ENCODE assay signal across 20 mouse cellular contexts in the genomic region with DNA sequence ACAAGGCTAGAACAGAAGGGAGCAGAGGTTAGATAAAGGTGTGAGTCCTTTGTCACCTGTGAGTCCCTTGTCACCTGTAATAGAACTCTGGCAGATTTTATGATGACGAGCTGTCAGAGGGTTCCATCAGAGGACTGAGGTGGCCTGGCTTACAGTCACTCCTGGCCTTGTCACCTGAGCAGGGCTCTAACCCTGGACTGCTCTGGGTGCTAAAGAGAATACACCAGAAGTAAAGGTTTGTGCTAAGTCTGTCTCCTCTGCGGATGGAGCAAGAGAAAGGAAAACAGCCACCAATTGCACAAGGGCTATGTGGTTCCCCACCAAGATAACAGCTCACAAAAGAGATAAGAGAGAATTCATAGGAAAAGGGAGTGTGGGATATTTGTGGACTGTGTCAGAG.
DNase-seq lines count a peak whose midpoint lies in the region; ATAC-seq and TF ChIP-seq lines count a peak whose summit lies in the region.
"Had no signal": no experiment of that assay in that cellular context is flagged by ENCODE, and none has a peak within 500 bp of the region (broad histone marks: within the 10 kb centered on the region; RNA-seq: fewer than 3 reads in every experiment).

No protein-coding gene starts in this region.

- no peak overlapping the region for H3K27ac ChIP-seq in forebrain, embryonic 11.5 days (ENCODE audit: low read depth, low read length)
- H3K27ac ChIP-seq in forebrain, embryonic 15.5 days (replicated peaks) = no peak overlapping the region
- no peak overlapping the region for H3K27ac ChIP-seq in intestine, embryonic 15.5 days
- no peak overlapping the region for H3K27ac ChIP-seq in intestine, postnatal 0 days (ENCODE audit: low read depth, low read length)
- H3K27ac ChIP-seq in intestine, embryonic 16.5 days (ENCODE audit: low read length) = no peak overlapping the region
- no peak overlapping the region for H3K27ac ChIP-seq in midbrain, embryonic 15.5 days
- H3K27ac ChIP-seq: forebrain, embryonic 12.5 days; hindbrain, embryonic 15.5 days had no signal

- no peaks in the 10 kb centered on the region for H3K27me3 ChIP-seq in forebrain, embryonic 11.5 days (ENCODE audit: control insufficient read depth, insufficient read depth, low read length)
- H3K27me3 ChIP-seq in forebrain, embryonic 15.5 days = no peaks in the 10 kb centered on the region
- no peaks in the 10 kb centered on the region for H3K27me3 ChIP-seq in intestine, embryonic 15.5 days (replicated peaks)
- no peaks in the 10 kb centered on the region for H3K27me3 ChIP-seq in intestine, postnatal 0 days (replicated peaks; ENCODE audit: control insufficient read depth, insufficient read depth, low read length)
- H3K27me3 ChIP-seq in intestine, embryonic 16.5 days (replicated peaks; ENCODE audit: control insufficient read depth, insufficient read depth, low read length) = no peaks in the 10 kb centered on the region
- no peaks in the 10 kb centered on the region for H3K27me3 ChIP-seq in midbrain, embryonic 15.5 days (replicated peaks)
- H3K27me3 ChIP-seq: forebrain, embryonic 12.5 days; hindbrain, embryonic 15.5 days had no signal

- no peak overlapping the region for H3K9ac ChIP-seq in forebrain, embryonic 11.5 days (ENCODE audit: low read length)
- no peak overlapping the region for H3K9ac ChIP-seq in forebrain, embryonic 15.5 days (replicated peaks)
- no peak overlapping the region for H3K9ac ChIP-seq in intestine, embryonic 15.5 days
- H3K9ac ChIP-seq in intestine, postnatal 0 days (ENCODE audit: low read depth, low read length) = no peak overlapping the region
- H3K9ac ChIP-seq in intestine, embryonic 16.5 days (ENCODE audit: low read depth, low read length) = no peak overlapping the region
- H3K9ac ChIP-seq in midbrain, embryonic 15.5 days = no peak overlapping the region
- H3K9ac ChIP-seq: forebrain, embryonic 12.5 days; hindbrain, embryonic 15.5 days had no signal

- peaks cover 2% of the 10 kb centered on the region; the same call in 1 of the 2 replicates for H3K4me1 ChIP-seq in forebrain, embryonic 11.5 days (replicated peaks; ENCODE audit: control insufficient read depth, insufficient read depth, low read length)
- no peaks in the 10 kb centered on the region for H3K4me1 ChIP-seq in forebrain, embryonic 15.5 days
- H3K4me1 ChIP-seq in intestine, embryonic 15.5 days (replicated peaks) = no peaks in the 10 kb centered on the region
- no peaks in the 10 kb centered on the region for H3K4me1 ChIP-seq in intestine, postnatal 0 days (replicated peaks; ENCODE audit: control insufficient read depth, insufficient read depth, low read length)
- H3K4me1 ChIP-seq in intestine, embryonic 16.5 days (ENCODE audit: control insufficient read depth, insufficient read depth, low read length) = no peaks in the 10 kb centered on the region
- peaks cover 3% of the 10 kb centered on the region; the same call in 1 of the 2 replicates for H3K4me1 ChIP-seq in midbrain, embryonic 15.5 days

- H3K4me2 ChIP-seq in forebrain, embryonic 11.5 days (ENCODE audit: low read depth, low read length, severe bottlenecking) = no peak overlapping the region
- no peak overlapping the region for H3K4me2 ChIP-seq in forebrain, embryonic 15.5 days (replicated peaks)
- no peak overlapping the region for H3K4me2 ChIP-seq in intestine, embryonic 15.5 days (replicated peaks)
- H3K4me2 ChIP-seq in intestine, postnatal 0 days (replicated peaks; ENCODE audit: low read depth) = no peak overlapping the region
- no peak overlapping the region for H3K4me2 ChIP-seq in intestine, embryonic 16.5 days (ENCODE audit: low read depth, low read length)
- no peak overlapping the region for H3K4me2 ChIP-seq in midbrain, embryonic 15.5 days
- H3K4me2 ChIP-seq: forebrain, embryonic 12.5 days; heart, embryonic 11.5 days; hindbrain, embryonic 15.5 days had no signal

- no peaks in the 10 kb centered on the region for H3K9me3 ChIP-seq in forebrain, embryonic 11.5 days (ENCODE audit: control insufficient read depth, low read length)
- H3K9me3 ChIP-seq in forebrain, embryonic 15.5 days = no peaks in the 10 kb centered on the region
- no peaks in the 10 kb centered on the region for H3K9me3 ChIP-seq in intestine, embryonic 15.5 days
- H3K9me3 ChIP-seq in intestine, postnatal 0 days (ENCODE audit: control insufficient read depth) = no peaks in the 10 kb centered on the region
- no peaks in the 10 kb centered on the region for H3K9me3 ChIP-seq in intestine, embryonic 16.5 days (ENCODE audit: control insufficient read depth, low read length)
- H3K9me3 ChIP-seq in midbrain, embryonic 15.5 days = no peaks in the 10 kb centered on the region
- H3K9me3 ChIP-seq: forebrain, embryonic 12.5 days; hindbrain, embryonic 15.5 days had no signal

- TF ChIP-seq CTCF in intestine, postnatal 0 days (IDR thresholded peaks at IDR 0.05; ENCODE audit: low read depth) = no peak

- ATAC-seq in forebrain, embryonic 11.5 days (replicated peaks; ENCODE audit: low FRiP score) = peak; percentile 40; the same call in 1 of the 2 replicates
- ATAC-seq in forebrain, embryonic 15.5 days (replicated peaks) = no peak
- peak; percentile 74 for ATAC-seq in intestine, embryonic 15.5 days
- ATAC-seq in intestine, postnatal 0 days = no peak
- ATAC-seq in intestine, embryonic 16.5 days = peak; percentile 67
- ATAC-seq in midbrain, embryonic 15.5 days (replicated peaks) = peak; percentile 61
- ATAC-seq in erythroid progenitor cell, adult 5-6 weeks (replicated peaks; ENCODE audit: low FRiP score, poor library complexity, severe bottlenecking) = no peak
- no peak for ATAC-seq in monocyte, adult 5-6 weeks (replicated peaks; ENCODE audit: insufficient number of reproducible peaks, low FRiP score, low TSS enrichment, poor library complexity, severe bottlenecking)
- ATAC-seq: activated CD4-positive, CD25-positive, alpha-beta regulatory T cell, adult 4 months; forebrain, embryonic 16.5 days had no signal

- 50% methylated on average over 2 of the region's 2 CpGs for WGBS in forebrain, embryonic 11.5 days
- WGBS in forebrain, embryonic 15.5 days = 60% methylated on average over 2 of the region's 2 CpGs
- 51% methylated on average over 2 of the region's 2 CpGs for WGBS in intestine, embryonic 15.5 days
- 27% methylated on average over 2 of the region's 2 CpGs for WGBS in intestine, postnatal 0 days
- WGBS in intestine, embryonic 16.5 days = 55% methylated on average over 2 of the region's 2 CpGs
- 37% methylated on average over 2 of the region's 2 CpGs for WGBS in midbrain, embryonic 15.5 days

- no peaks in the 10 kb centered on the region for H3K36me3 ChIP-seq in forebrain, embryonic 11.5 days (ENCODE audit: control insufficient read depth, insufficient read depth, low read length)
- no peaks in the 10 kb centered on the region for H3K36me3 ChIP-seq in forebrain, embryonic 15.5 days
- H3K36me3 ChIP-seq in intestine, embryonic 15.5 days = no peaks in the 10 kb centered on the region
- H3K36me3 ChIP-seq in intestine, postnatal 0 days (ENCODE audit: control insufficient read depth, insufficient read depth) = no peaks in the 10 kb centered on the region
- no peaks in the 10 kb centered on the region for H3K36me3 ChIP-seq in intestine, embryonic 16.5 days (ENCODE audit: control insufficient read depth, insufficient read depth, low read length)
- H3K36me3 ChIP-seq in midbrain, embryonic 15.5 days (replicated peaks) = no peaks in the 10 kb centered on the region
- H3K36me3 ChIP-seq: forebrain, embryonic 12.5 days; hindbrain, embryonic 15.5 days had no signal

- H3K4me3 ChIP-seq in forebrain, embryonic 11.5 days (ENCODE audit: low read depth, low read length) = no peak overlapping the region
- H3K4me3 ChIP-seq in forebrain, embryonic 15.5 days = no peak overlapping the region
- no peak overlapping the region for H3K4me3 ChIP-seq in intestine, embryonic 15.5 days (replicated peaks)
- no peak overlapping the region for H3K4me3 ChIP-seq in intestine, postnatal 0 days (ENCODE audit: low read depth, low read length)
- H3K4me3 ChIP-seq in intestine, embryonic 16.5 days (ENCODE audit: low read length) = no peak overlapping the region
- H3K4me3 ChIP-seq in midbrain, embryonic 15.5 days = no peak overlapping the region
- H3K4me3 ChIP-seq: forebrain, embryonic 12.5 days; hindbrain, embryonic 15.5 days had no signal

- DNase-seq in forebrain, embryonic 11.5 days (ENCODE audit: low spot score) = no peak
- DNase-seq: adrenal gland, adult 8-10 months; adrenal gland, postnatal 25 days; cerebellum, adult 11-12 months; cerebellum, adult 8-10 months; cerebellum, postnatal 36 days; gastrocnemius, postnatal 10 days; gastrocnemius, postnatal 36 days had no signal

Comparison
In these comparisons a context has a peak if more than half of its experiments do, and no peak if none do; other contexts are left out.
1. ATAC-seq: peak in forebrain, embryonic 11.5 days (single experiment), intestine, embryonic 15.5 days (single experiment), intestine, embryonic 16.5 days (single experiment) and midbrain, embryonic 15.5 days (single experiment); none in forebrain, embryonic 15.5 days (single experiment), intestine, postnatal 0 days (single experiment), erythroid progenitor cell, adult 5-6 weeks (single experiment) and monocyte, adult 5-6 weeks (single experiment).